Mouse (Mus musculus) liver, embryonic 16.5 days (tissue): Measurements from ENCODE around the gene Rgs11. TPM values are rescaled to one million over a fixed set of nuclear protein-coding genes. Genes with fewer than 3 reads are reported as not detected.
"Not testable (repeated sequence)": the region's sequence is repeated elsewhere in the genome, so short reads cannot be mapped to it uniquely, and the experiment has no call there.

ENCODE experiments used
- ATAC-seq: fragments of 200-750 bp; cut with Nextera tagmentation; 2 replicates; pipeline ENCODE4 v1.8.0; 2017; ENCODE audit warnings: low read depth, mild to moderate bottlenecking, moderate number of reproducible peaks, moderate library complexity
- H3K27ac ChIP-seq: fragments of 300-500 bp; sonication (generic); 2 replicates; pipeline ENCODE4 v1.5.1; 2014; ENCODE audit warnings: mild to moderate bottlenecking, low read length
- H3K27me3 ChIP-seq: fragments of 300-500 bp; sonication (generic); 2 replicates; pipeline ENCODE4 v1.6.1; 2014; ENCODE audit warnings: low read depth, low read length, mixed read lengths; ENCODE audit not compliant: control insufficient read depth, insufficient read depth
- H3K36me3 ChIP-seq: fragments of 300-500 bp; sonication (generic); 2 replicates; pipeline ENCODE4 v1.6.1; 2014; ENCODE audit warnings: mild to moderate bottlenecking; ENCODE audit not compliant: control insufficient read depth, insufficient read depth
- H3K4me1 ChIP-seq: fragments of 300-500 bp; sonication (generic); 2 replicates; pipeline ENCODE4 v1.6.1; 2014; ENCODE audit warnings: low read depth, low read length, mixed read lengths; ENCODE audit not compliant: control insufficient read depth
- H3K4me2 ChIP-seq: fragments of 300-500 bp; sonication (generic); 2 replicates; pipeline ENCODE4 v1.6.1; 2014; ENCODE audit warnings: low read depth, low read length, mixed read lengths
- H3K4me3 ChIP-seq: fragments of 300-500 bp; sonication (generic); 2 replicates; pipeline ENCODE4 v1.5.1; 2014; ENCODE audit warnings: low read depth, mild to moderate bottlenecking, low read length
- H3K9ac ChIP-seq: fragments of 300-500 bp; sonication (generic); 2 replicates; pipeline ENCODE4 v1.6.1; 2014; ENCODE audit warnings: low read depth, low read length
- H3K9me3 ChIP-seq: fragments of 300-500 bp; sonication (generic); replicated peaks from 2 replicates; pipeline ENCODE4 v1.6.1; 2016; ENCODE audit warnings: low read length; ENCODE audit not compliant: control insufficient read depth
- WGBS: fragments of 180-500 bp; shearing (Covaris S2); extraction: QIAGEN DNeasy Blood & Tissue Kit; methylation state at CpG from one replicate; pipeline ENCODE4 v1.1.7; 2014; ENCODE audit not compliant: insufficient replicate concordance; 5-methylcytosine and 5-hydroxymethylcytosine counted together
- polyA plus RNA-seq: library from polyadenylated mRNA; unstranded; fragments of >200 nt; fragmentation: Nextera tagmentation; extraction: Ambion mirVana; gene quantifications from 2 replicates; pipeline ENCODE4 v1.2.1, GENCODE M21; 2015

Rgs11 gene
- 0.48 and 0.63 TPM in 2 replicates for polyA plus RNA-seq

DNA sequence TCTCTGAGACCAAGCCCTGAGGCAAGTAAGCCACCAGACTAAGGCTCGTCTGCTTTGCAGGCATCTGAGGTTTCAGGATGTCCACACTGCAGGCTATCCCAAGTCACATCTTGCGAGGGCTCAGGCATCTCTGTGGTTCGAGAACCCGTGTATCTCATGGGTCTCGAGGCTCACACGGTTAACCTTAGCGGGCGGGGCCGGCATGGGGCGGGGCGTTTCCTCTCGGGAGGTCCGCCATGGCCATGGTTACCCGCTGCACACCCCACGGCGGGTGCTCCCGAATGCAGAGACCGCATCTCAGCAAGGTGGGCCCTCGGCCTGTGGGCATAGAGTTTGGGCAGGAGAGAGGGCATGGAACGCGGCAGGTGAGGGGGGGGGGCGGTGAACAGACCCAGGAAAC lies at the start of gene Rgs11:
Rgs11 (plus strand) TSS at position 215 of the 400 bp plus-strand sequence.
- WGBS, result 1% methylated on average over 22 of the region's 22 CpGs
- Histone ChIP-seq H3K27ac (no peak within 1 kb of the TSS), H3K4me3 (peak within 1 kb of the TSS; percentile 61), H3K9ac (0 out of 2 replicates have a peak within 1 kb of the TSS, but pooled peaks have one; percentile 4), H3K36me3 (no peaks in the 10 kb centered on the region), H3K4me1 (peaks cover 56% of the 10 kb centered on the region), H3K9me3 (no peaks in the 10 kb centered on the region), H3K27me3 (peaks cover 61% of the 10 kb centered on the region), H3K4me2 (peak within 1 kb of the TSS; percentile 96)
- ATAC-seq, result no peak

DNA sequence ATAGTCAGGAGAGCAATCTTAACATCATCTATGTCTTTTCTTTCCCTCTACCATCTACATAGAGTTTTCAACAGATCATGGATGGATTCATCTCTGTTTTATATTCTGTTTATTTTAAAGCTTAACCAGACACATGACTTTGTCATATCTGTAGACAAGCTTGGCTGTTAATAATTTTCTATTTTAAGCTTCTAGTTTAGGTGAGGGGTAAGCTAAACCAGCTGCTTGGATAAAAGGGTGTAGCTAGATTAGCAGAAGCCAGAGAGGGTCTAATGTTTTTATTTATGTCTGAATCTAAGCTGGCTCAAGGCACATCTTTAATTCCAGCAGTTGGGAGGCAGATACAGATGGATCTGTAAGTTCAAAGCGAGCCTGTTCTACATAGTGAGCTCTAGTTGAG lies 40.0 kb upstream of the Rgs11 start:
- Histone ChIP-seq H3K27ac (no peak overlapping the region), H3K9ac (no peak overlapping the region), H3K9me3 (no peaks in the 10 kb centered on the region), H3K36me3 (no peaks in the 10 kb centered on the region), H3K4me3 (no peak overlapping the region), H3K27me3 (no peaks in the 10 kb centered on the region), H3K4me2 (no peak overlapping the region), H3K4me1 (no peaks in the 10 kb centered on the region)
- 79% methylated on average over 1 of the region's 1 CpGs for whole genome bisulfite sequencing
- no peak for ATAC-seq

DNA sequence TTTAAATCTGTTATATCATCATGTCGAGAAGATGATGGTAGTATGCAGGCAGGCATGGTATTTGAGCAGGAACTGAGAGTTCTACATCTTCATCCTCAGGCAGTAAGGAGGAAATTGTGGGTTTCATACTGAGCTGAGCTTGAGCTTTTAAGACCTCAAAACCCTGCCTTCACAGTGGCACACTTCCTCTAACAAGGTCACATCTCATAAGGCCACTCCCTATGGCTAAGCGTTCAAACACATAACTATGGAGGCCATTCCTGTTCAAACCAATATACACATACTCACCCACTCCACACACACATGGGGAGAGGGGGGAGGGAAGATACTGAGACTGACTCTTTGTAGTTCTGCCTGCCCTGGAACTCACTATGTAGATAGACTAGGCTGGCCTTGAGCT lies 34.7 kb upstream of the Rgs11 start:
- H3K9ac ChIP-seq, result no peak overlapping the region
- 16% methylated on average over 2 of the region's 2 CpGs for WGBS
- no peak for ATAC-seq
- H3K4me1 ChIP-seq, result no peaks in the 10 kb centered on the region
- no peak overlapping the region for H3K27ac ChIP-seq
- no peaks in the 10 kb centered on the region for H3K27me3 ChIP-seq
- H3K4me2 ChIP-seq, result no peak overlapping the region
- H3K9me3 ChIP-seq, result no peaks in the 10 kb centered on the region
- H3K4me3 ChIP-seq, result no peak overlapping the region
- no peaks in the 10 kb centered on the region for H3K36me3 ChIP-seq

DNA sequence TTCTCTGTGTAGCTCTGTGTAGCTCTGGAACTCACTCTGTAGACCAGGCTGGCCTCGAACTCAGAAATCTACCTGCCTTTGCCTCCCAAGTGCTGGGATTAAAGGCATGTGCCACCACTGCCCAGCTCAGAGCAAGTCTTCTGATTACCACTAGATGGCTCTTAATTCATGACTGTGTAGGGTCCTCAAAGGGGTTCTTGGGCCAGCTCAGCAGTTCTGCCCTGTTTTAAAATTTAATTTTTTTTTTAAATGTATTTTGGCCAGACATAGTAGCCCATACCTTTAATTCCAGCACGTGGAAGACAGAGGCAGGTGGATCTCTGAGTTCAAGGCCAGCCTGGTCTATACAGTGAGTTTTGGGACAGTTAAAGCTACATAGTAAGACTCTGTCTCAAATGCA lies 27.5 kb upstream of the Rgs11 start:
- H3K27me3 ChIP-seq, H3K36me3 ChIP-seq, H3K4me3 ChIP-seq, H3K4me2 ChIP-seq, H3K9me3 ChIP-seq, H3K27ac ChIP-seq, ATAC-seq, H3K9ac ChIP-seq, H3K4me1 ChIP-seq: not testable (repeated sequence)
- WGBS, result 64% methylated on average over 2 of the region's 2 CpGs

DNA sequence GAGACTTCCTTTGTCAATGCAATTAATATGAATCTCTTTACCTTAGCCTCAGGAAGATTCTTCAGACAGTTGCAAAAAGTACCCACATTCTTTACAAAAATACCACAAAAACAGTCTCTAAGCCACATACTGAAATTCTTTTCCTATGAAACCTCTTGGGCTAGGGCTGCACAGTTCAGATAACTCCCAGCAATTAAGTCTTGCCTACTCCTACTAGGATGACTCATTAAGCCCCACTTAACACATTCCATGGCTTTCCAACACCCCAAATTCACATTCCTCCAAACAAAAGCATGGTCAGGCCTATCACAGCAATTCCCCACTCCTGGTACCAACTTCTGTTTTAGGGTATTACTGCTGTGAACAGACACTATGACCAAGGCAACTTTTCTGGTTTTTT lies 24.1 kb upstream of the Rgs11 start:
- Histone ChIP-seq H3K4me1 (no peaks in the 10 kb centered on the region), H3K27me3 (no peaks in the 10 kb centered on the region), H3K9me3 (no peaks in the 10 kb centered on the region), H3K4me3 (no peak overlapping the region), H3K9ac (no peak overlapping the region), H3K36me3 (peaks cover 2% of the 10 kb centered on the region; the same call in 1 of the 2 replicates), H3K4me2 (no peak overlapping the region), H3K27ac (no peak overlapping the region)
- no peak for ATAC-seq

DNA sequence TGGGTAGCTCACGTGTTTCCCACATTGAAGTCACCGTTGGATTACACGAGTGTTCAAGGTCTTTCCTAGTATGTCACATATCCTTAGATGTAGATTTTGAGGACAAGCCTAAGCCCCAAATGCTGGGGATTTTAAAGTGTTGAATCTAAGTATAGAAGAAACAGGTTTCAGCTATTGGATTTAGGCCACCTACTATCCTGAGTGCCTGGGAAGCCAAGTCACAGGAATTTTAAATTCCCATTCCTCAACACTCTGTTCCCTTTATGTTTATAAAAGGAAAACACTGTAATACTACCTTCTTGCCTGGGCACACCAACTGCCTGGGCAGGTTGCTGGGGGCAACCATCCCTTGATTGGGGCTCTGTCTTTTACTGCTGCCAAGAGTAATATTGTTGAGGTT lies 21.6 kb upstream of the Rgs11 start:
- no peak overlapping the region for H3K27ac ChIP-seq
- WGBS, result 72% methylated on average over 3 of the region's 3 CpGs

DNA sequence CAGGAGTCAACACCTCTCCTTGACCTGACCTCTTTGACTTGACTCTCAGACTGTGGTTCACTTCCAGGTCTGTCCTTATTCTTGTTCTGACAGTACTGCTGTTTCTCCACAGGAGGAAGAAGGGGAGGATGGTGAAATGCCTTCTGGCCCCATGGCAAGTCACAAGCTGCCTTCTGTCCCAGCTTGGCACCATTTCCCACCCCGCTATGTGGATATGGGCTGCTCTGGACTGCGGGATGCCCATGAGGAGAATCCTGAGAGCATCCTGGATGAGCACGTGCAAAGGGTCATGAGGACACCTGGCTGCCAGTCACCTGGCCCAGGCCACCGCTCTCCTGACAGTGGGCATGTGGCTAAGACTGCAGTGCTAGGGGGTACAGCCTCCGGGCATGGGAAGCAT lies 15.2 kb upstream of the Rgs11 start:
- Histone ChIP-seq H3K27ac (no peak overlapping the region), H3K9ac (no peak overlapping the region), H3K4me1 (no peaks in the 10 kb centered on the region), H3K9me3 (no peaks in the 10 kb centered on the region), H3K4me2 (no peak overlapping the region), H3K27me3 (no peaks in the 10 kb centered on the region), H3K4me3 (no peak overlapping the region), H3K36me3 (peaks cover 25% of the 10 kb centered on the region)
- WGBS, result 87% methylated on average over 5 of the region's 5 CpGs
- ATAC-seq, result no peak

More for the DNA sequence above, 21.6 kb upstream of the Rgs11 start:
- Histone ChIP-seq H3K4me3 (no peak overlapping the region), H3K36me3 (peaks cover 9% of the 10 kb centered on the region), H3K9me3 (no peaks in the 10 kb centered on the region), H3K4me1 (no peaks in the 10 kb centered on the region), H3K9ac (no peak overlapping the region), H3K4me2 (no peak overlapping the region), H3K27me3 (no peaks in the 10 kb centered on the region)
- no peak for ATAC-seq

DNA sequence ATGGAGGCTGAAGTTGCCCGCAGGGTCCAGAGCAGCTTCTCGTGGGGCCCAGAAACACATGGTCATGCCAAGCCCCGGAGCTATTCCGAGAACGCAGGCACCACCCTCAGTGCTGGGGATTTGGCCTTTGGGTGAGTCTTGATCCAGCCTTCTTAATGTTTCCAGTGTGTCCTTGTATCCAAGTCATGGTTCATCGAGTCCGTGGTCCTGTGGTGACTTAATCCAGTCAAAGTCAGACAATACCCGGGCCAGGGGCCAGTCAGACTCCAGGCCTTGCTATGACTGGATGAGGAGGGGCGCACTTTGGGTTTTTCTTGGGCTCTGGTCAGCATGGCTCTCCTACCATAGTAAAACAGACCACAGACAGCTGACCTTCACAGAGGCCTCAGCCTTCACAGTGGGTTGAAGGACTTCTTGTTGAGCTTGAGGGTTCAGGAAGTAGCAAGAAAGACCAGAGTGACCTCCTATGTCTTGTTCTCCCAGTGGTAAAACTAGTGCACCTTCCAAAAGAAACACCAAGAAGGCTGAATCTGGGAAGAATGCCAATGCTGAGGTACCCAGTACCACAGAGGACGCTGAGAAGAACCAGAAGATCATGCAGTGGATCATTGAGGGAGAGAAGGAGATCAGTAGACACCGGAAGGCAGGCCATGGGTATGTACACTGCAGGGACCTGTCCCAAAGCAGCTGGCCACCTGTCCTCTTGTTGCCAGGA lies 14.5 kb upstream of the Rgs11 start:
- 79% methylated on average over 11 of the region's 11 CpGs for WGBS
- Histone ChIP-seq H3K36me3 (peaks cover 25% of the 10 kb centered on the region), H3K27ac (no peak overlapping the region), H3K9ac (no peak overlapping the region), H3K27me3 (no peaks in the 10 kb centered on the region), H3K4me1 (no peaks in the 10 kb centered on the region), H3K4me2 (no peak overlapping the region), H3K4me3 (no peak overlapping the region), H3K9me3 (no peaks in the 10 kb centered on the region)
- no peak for ATAC-seq

DNA sequence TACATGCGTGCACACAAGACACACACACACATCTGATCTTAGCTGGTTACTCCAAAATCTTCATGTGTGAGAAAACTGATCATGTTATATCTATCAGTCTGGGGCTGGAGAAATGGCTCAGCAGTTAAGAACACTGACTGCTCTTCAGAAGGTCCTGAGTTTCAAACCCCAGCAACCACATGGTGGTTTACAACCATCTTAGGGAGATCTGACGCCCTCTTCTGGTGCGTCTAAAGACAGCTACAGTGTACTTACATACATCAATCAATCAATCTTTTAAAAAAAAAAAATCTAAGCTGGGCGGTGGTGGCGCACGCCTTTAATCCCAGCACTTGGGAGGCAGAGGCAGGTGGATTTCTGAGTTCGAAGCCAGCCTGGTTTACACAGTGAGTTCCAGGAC lies 11.3 kb upstream of the Rgs11 start:
- H3K9me3 ChIP-seq, H3K27me3 ChIP-seq, H3K27ac ChIP-seq, ATAC-seq, H3K4me2 ChIP-seq, H3K4me3 ChIP-seq, H3K4me1 ChIP-seq, H3K9ac ChIP-seq: not testable (repeated sequence)
- 73% methylated on average over 7 of the region's 7 CpGs for WGBS
- peaks cover 24% of the 10 kb centered on the region for H3K36me3 ChIP-seq
